Mouse (Mus musculus) cerebellum, adult 18-20 months (tissue): ENCODE measurements around the gene Mepce.
"Not testable (repeated sequence)": the region's sequence is repeated elsewhere in the genome, so short reads cannot be mapped to it uniquely, and the experiment has no call there.

Source experiments
- DNase-seq, 2 experiments: peaks; one replicate each; pipeline ENCODE4 v3.0.0; 2021

Gene Mepce

DNA sequence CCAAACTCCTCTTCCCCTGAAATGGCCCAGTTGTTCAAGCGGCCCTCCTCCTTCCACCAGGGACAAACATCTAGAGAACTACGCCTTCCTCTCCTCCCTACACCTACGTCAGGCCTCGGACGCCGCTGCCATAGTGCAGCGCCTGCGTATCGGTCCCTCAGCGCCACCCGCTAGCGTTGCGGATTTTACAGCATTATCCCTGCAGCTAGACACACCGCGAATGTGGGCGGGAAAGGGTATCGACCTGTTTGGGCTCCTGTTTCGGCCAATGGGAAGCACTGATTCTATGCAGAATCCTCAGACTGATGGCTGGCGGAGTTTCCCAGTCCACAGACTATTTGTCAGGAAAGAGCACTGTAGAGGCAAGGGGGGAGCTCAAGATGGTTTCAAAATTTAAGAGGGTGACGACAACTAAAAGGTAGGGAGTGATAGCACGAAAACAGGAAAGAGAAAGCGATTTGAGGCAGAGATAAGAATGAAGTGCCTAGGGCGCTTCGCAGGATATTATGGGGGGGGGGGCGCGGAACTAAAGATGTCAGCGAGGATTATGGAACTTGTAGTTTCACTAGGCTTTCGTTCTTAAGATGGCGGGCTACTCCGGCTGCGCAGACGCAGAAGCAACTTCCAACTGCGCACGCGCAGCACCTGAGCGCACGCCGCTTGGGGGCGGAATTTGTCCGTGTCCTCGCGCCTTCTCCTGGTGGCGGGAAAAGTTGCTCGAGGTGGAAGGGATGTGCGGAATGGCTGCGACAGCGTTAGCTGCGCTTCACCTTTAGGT, at the start of gene Mepce, which contains the start of gene Zcwpw1:
TSS of gene Mepce (minus strand) at position 505 of the 778 bp plus-strand sequence.
TSS of gene Zcwpw1 (plus strand) at position 648 of the 778 bp plus-strand sequence.
- peak; percentile 92 to 99 for DNase-seq

DNA sequence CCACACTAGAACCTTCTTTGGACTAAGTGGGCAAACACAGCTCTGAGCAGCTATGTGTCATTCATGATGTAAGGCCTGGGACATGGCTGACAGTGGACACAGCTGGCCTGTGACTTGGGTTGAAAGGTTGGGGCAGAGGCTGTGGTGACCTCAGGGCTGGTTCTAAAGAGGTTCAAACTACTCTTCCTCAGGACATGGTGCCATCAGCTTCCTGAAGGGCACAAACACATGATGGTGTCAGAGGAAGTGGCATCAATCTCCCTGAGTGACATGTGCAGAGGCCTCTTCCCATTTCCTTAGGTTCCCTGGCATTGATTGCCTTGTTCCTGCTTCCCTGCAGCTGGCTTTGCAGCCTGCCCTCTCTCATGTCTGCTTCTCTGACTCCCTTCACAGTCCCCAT, 49.7 kb upstream of the Mepce start:
- not testable (repeated sequence) for DNase-seq

DNA sequence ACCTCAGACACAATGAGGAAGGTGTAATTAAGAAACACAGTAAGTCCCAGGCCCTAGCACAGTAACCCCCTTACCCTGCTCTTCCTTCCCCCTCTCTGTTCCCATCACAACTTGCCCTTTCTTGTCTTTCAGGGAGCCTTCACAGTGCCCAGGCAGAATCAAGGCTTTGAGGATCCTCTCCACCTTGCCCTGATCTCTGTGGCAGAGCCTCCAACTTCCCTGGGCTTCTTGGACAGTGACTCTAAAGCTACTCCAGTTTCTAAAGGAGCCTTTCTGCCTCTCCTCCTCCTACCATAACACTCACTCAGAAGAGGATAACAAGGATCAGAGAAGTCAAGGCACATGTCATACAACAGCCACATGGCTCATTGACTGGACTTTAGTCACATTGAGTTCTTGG, 49.2 kb upstream of the Mepce start:
- no peak for DNase-seq

DNA sequence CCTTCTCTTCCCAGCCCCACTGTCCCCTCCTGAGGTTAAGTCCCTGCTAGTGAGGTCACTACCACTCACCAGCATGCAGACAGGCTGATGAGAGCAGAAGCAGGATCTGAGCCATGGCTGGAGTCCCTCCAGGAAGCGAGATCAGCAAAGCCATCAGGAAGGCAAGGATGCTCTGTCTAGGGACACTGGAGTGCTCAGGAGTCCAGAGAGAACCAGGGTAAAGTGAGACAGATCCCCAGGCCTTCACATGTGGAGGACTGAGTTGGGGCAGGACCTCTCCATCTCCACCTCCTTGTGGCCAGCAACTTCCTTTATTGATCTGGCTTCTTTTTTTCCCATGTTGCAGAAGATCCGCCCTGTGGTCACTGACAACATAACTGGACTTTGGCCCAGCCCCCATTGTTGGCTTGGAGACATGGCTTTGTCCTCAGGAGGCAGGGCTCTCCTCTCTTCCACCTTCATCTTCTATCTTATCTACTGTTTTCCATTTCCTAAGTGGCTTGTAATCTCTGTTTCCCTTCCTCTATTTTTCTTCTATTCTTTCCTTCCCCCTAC, 48.6 kb upstream of the Mepce start, which contains the start of gene Pilra:
TSS of gene Pilra (minus strand) at position 316 of the 555 bp plus-strand sequence.
- DNase-seq: not testable (repeated sequence)

DNA sequence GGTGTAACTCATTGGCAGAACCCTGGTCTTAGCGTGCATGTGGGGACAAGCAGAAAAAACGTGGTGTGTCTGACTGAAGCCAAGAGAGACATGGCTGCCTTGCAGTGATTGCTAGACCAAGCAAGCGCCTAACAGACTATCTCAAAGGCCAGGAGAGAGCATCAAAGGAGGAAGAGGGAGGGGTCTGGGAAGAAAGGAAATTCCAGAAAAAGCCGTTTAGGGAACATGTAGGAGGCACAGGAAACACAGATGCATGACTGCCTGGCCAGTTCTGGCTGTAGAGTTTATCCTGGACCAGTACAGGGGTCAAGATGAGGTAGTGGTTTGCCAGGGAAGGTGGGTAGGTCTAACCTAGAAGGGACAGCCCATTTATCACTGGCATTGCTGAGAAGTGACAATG, 46.0 kb upstream of the Mepce start:
- DNase-seq: no peak

DNA sequence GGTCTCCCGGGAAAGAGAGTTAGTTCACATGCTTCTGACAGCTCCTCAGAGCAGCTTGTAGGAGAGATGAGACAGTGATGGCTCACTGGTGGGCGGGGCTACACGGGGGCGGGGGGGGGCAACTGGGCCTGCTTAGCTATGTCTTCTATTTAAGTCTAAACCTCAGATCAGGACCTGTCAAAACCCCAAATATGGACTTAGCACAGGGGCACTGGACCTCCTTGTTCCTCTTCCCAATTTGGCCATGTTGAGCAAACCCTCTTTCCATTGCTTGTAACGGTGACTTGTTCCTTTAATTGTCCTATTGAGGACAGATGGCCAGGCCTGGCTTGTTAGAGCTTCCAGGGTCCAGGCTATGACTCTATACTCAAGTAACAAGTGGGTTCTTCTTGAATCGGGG, 44.1 kb upstream of the Mepce start:
- DNase-seq: no peak

DNA sequence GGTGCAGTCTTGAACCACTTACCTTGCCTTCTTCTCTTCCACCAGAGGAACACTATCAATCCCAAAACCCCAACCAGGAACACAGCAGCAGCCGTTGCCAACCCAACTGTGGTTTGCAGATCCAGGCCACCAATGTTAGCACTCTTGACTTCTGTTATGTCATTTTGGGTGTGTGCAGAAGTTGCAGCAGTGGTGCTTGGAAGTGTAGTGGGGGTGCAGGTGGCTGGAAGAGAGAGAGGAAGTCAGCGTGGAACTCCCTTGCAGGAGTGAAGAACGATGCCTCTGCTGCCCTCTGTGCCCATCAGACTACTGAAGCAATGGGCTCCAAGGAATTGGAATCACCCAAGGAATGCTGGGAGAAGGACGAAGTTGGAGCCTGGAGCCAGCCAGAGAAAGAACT, 43.7 kb upstream of the Mepce start:
- no peak for DNase-seq

DNA sequence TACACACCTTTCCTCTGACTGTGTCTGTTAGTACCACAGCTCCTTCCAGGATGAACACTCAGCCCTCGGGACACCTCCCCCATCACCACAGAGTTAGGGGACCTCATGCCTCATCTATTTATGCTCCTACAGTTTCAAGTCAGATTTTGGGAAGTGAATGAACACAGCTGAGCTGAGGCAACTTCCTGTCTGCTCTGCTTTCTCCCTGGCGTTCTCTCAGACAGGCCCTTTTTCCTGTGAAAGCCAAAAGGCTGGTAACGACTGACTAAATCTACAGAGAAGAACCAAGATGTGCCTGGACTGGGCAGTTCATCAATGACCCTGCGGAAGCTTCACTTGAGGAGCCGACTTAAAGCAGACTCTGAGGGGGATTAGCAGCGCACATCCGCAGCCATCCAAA, 42.8 kb upstream of the Mepce start:
- DNase-seq: no peak

DNA sequence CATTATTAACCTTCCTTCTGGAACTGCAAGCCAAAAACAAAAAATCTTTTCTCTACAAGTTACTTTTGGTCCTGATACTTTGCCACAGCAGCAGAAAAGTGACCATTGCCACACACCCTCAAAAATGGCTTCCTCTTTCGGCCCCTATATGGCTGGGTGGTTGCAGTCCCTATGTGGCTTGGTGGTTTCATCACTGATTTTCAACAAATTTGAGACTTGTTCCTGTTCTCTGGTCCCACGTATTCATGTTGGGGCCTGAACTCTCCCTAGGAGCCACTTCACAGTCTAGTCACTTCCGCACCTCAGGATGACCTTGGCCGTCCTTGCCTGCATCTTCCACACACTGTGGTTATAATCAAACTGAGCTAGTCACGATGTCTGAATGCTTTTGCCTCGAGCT, 41.2 kb upstream of the Mepce start:
- no peak for DNase-seq

DNA sequence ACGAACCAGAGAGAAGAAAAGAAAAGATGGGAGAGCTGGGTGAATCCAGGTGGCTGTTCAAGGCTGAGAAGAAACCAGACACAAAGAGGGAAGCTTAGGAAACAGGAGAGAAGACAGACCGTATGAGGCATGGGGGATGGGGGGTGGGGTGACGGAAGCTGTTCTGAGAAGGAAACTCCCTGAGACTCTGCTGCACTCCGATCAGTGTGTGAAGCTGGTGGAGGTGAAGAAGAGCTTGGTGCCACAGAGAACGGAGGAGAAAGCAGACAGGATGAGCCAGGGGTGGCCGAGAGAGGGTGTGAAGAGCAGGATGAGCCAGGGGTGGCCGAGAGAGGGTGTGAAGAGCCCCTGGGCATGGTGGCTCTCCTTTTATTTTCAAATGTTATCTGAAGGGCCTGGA, 39.0 kb upstream of the Mepce start:
- no peak for DNase-seq

DNA sequence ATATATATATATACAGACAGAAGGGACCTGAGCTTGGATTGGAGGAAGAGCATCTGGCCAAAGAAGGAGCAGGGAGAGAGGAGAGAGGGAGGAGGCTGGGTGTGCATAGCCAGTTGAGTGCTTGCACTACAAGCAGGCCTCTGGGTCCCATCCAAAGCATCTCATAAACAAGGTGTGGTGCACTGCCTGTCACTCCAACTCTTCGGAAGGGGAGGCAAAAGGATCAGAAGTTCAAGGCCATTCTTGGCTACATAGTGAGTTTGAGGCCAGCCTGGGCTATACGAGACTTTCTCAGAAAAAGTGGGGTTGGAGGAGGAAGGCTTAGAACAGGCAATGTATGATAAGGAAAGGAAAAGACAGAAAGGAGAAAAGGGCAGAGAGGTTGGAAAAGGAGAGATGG, 38.5 kb upstream of the Mepce start:
- no peak for DNase-seq

DNA sequence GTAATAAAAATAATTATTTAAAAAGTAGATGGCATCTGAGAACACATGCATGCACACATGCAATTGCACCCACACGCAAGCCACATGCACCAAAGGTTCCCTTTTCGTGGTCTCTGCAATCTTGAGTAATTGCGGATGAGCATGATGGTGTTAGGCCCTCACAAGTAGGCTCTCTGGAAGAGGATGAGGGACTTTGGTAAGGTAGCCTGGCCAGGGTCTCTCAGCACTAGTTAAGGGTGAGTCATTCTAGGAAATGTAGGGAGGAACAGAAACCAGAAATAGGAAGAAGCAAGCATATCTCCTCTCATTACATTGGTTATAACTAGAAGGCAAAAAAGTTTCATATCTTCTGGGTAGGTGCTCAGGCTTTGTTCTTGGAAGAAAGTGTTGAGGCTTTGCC, 37.6 kb upstream of the Mepce start:
- no peak for DNase-seq

DNA sequence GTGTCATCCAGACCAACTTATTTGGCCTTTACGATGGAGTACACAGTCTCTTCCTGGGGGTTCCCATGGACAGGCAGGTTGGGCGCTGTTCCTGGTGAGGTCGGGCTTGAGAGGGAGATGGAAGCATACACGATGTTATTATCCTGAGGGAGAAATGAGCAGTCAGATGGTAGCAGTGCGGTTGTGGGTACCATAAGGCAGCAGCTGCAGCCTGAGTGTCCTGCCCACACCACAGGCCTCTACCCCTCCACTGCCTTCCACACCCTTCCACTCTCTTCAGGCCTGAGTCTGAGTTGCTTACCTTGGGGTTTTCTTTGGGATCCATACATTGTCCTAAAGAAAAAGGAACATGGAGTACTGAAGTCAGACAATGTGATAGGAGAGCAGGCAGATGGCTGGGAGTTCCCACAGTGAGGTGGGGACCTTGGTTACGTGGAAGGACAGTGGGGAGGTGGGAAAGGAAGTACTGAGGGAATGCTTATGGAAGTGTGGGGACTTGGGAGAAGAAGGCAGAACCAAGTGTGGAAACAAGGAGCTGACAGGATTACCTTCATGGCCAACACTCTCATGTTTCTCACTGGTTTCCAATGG, 36.1 kb upstream of the Mepce start:
- DNase-seq: no peak

DNA sequence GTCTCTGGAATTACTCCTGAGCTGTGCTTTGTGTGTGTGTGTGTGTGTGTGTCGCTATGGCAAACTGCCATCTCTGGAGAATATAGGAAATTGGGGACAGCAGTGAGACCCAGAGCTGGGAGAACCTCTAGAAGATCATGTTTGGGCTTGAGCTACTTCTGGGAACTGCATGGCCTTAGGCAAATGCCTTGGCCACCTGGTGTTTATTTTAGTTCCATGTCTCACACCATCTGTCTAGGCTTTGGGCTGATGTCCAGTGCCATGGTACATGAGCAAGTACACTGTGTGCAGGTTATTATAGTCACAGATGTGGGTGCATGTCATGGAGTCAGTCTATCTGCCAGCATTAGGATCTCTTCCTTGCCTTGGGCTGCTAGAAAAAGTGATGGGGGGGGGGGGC, 35.1 kb upstream of the Mepce start:
- DNase-seq: peak; percentile 8 to 10

DNA sequence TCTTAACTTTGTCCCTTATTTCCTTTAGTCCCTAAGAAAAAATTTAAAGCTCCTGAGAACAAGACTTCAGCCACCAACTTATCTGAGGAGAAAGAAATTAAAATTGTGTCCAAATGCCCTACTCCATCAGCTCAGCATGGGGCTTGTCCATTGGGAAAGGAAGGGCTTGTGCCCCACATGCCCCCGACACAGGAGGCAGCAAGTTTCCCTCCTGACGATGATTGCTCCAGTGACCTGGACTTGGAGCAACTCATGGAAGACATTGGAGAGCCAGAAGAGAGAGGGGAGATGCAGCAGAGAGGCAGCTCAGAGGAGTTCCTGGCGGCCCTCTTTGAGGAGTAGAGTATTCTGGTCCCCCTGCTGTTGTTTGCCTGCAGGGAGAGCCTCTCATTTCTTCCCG, 34.7 kb upstream of the Mepce start:
- no peak for DNase-seq

DNA sequence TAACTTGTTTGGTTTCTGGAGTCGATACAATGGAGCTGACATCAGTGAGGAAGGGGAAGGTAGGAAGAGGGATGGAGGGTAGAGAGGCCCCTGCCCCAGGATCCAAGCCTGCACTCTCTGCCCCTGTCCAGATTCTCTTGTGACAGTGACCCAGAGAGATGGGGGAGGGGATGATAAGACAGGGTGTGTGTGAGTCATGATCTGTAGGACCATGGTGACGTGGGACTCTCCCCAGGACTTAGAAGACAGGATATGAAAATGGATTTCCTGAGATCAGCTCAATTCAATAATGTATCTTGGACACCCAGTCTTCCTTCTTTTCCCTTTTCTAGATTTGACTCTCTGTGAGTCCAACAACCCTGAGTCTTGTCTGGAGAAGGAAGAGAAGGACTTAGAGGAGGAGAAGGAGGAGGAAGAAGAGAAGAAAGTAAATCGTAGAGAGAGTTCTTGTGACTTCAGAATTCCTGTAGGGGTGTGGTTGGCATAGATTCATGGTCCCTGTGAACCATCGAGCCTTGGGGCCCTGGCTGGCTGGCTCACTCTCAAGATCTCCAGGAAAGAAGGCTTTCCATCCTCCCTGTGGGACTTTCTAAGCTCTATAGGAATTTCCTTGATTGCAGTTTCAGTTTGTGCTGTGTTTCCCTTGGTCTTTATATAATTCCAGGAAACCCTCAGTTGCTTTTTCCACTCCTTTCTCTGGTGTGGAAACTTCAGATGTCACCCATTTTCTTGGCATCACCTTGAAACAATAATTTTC, 30.2 kb upstream of the Mepce start:
- DNase-seq: no peak

DNA sequence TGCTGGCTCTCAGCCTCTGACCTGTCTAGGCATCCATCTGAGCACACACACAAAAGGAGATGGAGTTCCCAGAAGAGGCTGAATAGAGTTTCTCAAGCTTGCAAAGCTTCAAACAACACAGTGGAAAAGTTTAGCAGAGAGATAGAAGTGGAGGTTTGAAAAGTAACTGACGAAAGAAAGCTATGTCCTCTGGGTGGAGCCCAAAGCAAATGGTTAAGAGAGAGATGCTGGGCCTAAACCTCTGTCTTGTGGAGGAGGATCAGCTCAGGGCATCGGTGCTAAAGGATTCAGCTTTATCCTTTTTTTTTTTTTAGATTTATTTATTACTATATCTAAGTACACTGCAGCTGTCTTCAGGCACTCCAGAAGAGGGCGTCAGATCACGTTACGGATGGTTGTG, 20.9 kb upstream of the Mepce start:
- DNase-seq: no peak

DNA sequence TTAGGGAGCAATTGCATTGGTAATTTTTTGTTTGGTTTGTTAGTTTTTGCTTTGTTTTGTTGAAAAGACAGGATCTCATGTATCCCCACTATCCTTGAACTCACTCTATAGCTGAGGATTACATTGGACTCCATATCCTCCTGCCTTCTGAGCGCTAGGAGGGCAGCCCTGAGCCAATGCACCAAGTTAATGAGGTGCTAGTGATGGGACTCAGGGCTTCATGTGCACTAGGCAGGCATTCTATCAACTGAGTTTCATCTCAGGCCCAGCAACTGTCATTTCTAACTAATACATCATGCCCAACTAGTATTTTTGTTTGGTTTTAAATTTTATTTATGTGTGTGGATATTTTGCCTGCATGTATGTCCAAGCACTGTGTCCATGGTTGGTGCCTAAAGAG, 18.7 kb upstream of the Mepce start:
- DNase-seq: no peak

DNA sequence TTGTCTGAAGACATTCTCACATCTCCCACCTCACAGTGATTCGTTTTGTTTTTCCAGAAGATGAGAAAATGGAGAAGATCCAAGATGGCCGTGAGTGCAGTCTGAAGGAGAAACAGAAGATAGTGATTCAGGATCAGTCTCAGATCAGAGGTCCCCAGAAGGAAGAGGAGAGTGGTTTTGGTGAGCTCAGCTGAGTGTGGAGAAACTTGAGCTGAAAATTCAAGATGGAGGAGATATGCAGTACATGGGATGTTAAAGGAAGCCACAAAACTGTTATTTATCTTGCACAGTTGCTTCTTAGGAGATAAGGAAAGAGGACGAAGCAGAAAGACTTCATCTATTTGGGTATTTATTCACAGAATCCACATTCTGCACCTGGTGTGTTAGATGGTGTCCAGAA, 13.5 kb upstream of the Mepce start:
- DNase-seq: no peak

DNA sequence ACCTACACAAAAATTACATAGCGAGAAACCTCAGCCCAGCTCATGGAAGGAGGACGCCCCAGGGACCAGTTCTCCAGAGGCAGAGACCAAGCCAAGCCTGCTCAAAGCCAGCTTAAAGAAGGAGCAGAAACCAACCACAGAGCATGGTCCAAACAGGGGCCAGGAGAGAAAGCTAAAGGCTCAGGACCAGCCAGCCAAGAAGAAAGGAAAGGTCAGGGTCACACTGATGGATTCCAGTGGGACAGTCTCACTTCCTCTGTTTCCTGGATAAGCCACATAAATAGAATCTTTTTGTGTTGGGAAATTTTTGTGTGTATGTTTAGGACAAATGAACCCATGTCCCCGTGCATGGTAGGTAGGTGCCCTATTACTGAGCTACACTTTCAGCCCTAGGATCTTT, 9.2 kb upstream of the Mepce start:
- DNase-seq: no peak

DNA sequence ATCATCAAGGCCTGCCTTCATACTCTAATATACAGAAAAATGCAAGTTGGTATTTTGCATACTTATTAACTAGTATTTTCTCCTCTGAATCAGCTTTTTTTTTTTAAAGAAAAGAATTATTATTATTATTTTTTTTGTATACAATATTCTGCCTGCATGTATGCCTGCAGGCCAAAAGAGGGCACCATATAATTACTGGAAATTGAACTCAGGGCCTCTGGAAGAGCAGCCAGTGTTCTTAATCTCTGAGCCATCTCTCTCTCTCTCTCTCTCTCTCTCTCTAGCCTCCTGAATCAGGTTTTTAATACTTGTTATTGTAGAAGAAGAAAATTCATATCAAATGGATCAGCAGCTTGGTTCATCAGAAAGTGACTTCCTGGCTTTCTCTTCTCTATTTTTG, 4.1 kb upstream of the Mepce start:
- no peak for DNase-seq

DNA sequence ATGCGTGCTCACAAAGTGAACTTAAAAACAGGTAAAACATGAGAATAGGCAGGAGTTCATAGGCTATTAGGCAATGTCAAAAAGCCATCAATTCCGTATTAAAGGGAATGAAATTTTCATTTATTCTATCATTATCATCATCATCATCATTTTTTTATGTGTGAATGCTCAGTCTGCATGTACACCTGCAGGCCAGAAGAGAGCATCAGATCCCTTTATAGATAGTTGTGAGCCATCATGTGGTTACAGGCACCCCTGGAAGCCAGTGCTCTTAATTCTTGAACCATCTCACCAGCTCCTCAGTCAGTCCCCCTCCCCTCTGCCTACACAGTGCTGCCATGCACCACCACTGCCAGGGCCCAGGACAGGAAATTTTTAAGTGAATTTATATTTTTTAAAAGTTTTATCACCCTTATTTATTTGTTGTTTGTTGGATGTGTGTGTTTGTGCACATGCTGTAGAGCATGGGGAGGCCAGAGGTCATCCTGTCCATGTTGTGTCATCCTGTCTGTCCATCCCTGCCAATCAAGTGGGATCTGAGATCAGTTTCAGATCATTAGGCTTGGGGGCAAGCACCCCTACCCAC, 1.6 kb upstream of the Mepce start:
- no peak for DNase-seq

DNA sequence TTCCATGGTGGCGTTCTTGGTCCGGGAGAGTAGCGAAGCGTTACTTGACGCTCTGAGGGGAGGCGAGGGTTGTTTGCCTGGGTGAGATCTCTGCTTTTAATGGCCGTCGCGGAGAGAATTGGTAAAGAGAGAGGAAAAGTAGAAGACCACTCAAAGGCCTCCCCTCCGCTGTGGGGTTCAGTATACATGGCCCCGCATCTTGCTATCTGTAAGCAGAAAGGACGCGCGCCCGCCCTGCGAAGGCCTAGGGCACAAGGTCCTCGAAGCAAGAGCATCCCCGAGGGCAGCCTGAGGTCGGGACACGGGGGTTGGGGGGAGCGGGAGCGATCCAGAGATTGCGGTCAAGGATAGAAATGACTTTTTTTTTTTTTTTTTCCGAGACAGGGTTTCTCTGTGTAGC, 716 bp upstream of the Mepce start:
- DNase-seq: peak; percentile 40 to 55
